Mouse (Mus musculus) Patski (cell line): ENCODE results near the gene Zc2hc1b. TPM values are rescaled to one million over a fixed set of nuclear protein-coding genes. Genes with fewer than 3 reads are reported as not detected.

Experiments used
- ATAC-seq: fragments of 100-300 bp; one replicate; pipeline ENCODE4 v1.8.0; 2021
- CTCF ChIA-PET: fragments of 350-600 bp; sonication (Branson Sonifier 250); formaldehyde crosslinking; loops from one replicate; lab custom pipeline; 2022; ENCODE audit warnings: inconsistent platforms; lab: Charles Lee
- POLR2A ChIA-PET: fragments of 350-600 bp; sonication (Branson Sonifier 250); formaldehyde crosslinking; loops from one replicate; lab custom pipeline; 2022; ENCODE audit warnings: antibody characterized with exemption, inconsistent platforms; lab: Charles Lee
- DNase-seq: peaks from one replicate; pipeline ENCODE4 v3.0.0-alpha.2; 2011; ENCODE audit warnings: low read depth, low spot score
- H3K27me3 ChIP-seq: fragments of 371-371 bp; one replicate; pipeline ENCODE4 v1.5.1; 2021
- CTCF ChIP-seq: fragments of 100-300 bp; IDR thresholded peaks from one replicate; pipeline ENCODE4 v1.5.1; 2021
- in situ Hi-C: fragments of 300-500 bp; cut with MboI; formaldehyde crosslinking; loops from 3 replicates; pipeline ENCODE4 v1.11.1; 2018; ENCODE audit warnings: low pct_unique_long_range_greater_than_20kb, mixed read lengths
- polyA plus RNA-seq: library from polyadenylated mRNA; unstranded; gene quantifications from one replicate; pipeline ENCODE4 v1.2.3, GENCODE M21; 2021

The Zc2hc1b gene
- polyA plus RNA-seq, 1 experiment from 2014 or later = not detected

- no peaks in the 10 kb centered on the region for H3K27me3 ChIP-seq
- POLR2A ChIA-PET = interaction anchor here (0.6 kb wide), 1 partner anchor 172 kb away, joined by 3 read pairs; no protein-coding TSS in a partner anchor
- ATAC-seq (no peak), DNase-seq (no peak)
- CTCF ChIA-PET = no interaction called here
- in situ Hi-C loops = no loop called here
- TF ChIP-seq CTCF = no peak
These were observed 77.7 kb downstream of the Zc2hc1b start for GRCm38 (mm10) chr10:13100061-13100648.

Other genes starting within 250 kb of the Zc2hc1b start
- 4.2 TPM for gene Stx11, start 213.7 kb downstream of the Zc2hc1b start, polyA plus RNA-seq
- gene Sf3b5, start 172.7 kb downstream of the Zc2hc1b start, polyA plus RNA-seq = 17.3 TPM
- 0.73 TPM for gene Plagl1, start 117.5 kb downstream of the Zc2hc1b start, polyA plus RNA-seq
- 35.2 TPM for gene Ltv1, start 15.1 kb upstream of the Zc2hc1b start, polyA plus RNA-seq